Mouse (Mus musculus) heart, embryonic 10.5 days (tissue): ENCODE measurements at regions not wholly inside any gene's neighbourhood (a gene's known extent, or its start where the extent isn't known, plus 50 kb on each side); places are given as distances from the start of the nearest gene placed in this dataset.

Experiments
- DNase-seq: peaks from one replicate; pipeline ENCODE4 v3.0.0-alpha.2; 2017; ENCODE audit warnings: low spot score
- H3K27ac ChIP-seq: fragments of 300-500 bp; sonication (generic); 2 replicates; pipeline ENCODE4 v1.5.1; 2016; ENCODE audit warnings: mild to moderate bottlenecking
- H3K27me3 ChIP-seq: fragments of 300-500 bp; sonication (generic); 2 replicates; pipeline ENCODE4 v1.6.1; 2016; ENCODE audit warnings: mild to moderate bottlenecking; ENCODE audit not compliant: poor library complexity, insufficient read depth, severe bottlenecking
- H3K36me3 ChIP-seq: fragments of 300-500 bp; sonication (generic); 2 replicates; pipeline ENCODE4 v1.6.1; 2016; ENCODE audit warnings: mild to moderate bottlenecking, moderate library complexity
- H3K4me1 ChIP-seq: fragments of 300-500 bp; sonication (generic); 2 replicates; pipeline ENCODE4 v1.6.1; 2016; ENCODE audit warnings: mild to moderate bottlenecking
- H3K4me3 ChIP-seq: fragments of 300-500 bp; sonication (generic); 2 replicates; pipeline ENCODE4 v1.5.1; 2016; ENCODE audit warnings: mild to moderate bottlenecking, moderate library complexity
- H3K9me3 ChIP-seq: fragments of 300-500 bp; sonication (generic); 2 replicates; pipeline ENCODE4 v1.6.1; 2016; ENCODE audit warnings: mild to moderate bottlenecking, moderate library complexity
- WGBS: fragments of 180-500 bp; shearing (Covaris S2); methylation state at CpG from one replicate; pipeline ENCODE4 v1.1.7; 2016; 5-methylcytosine and 5-hydroxymethylcytosine counted together

GRCm38 (mm10) chr7:95959068-95959467 lies 212.0 kb upstream of the Tenm4 start:
- Histone ChIP-seq H3K4me3 (no peak overlapping the region), H3K36me3 (no peaks in the 10 kb centered on the region), H3K9me3 (no peaks in the 10 kb centered on the region), H3K27ac (no peak overlapping the region), H3K27me3 (0 out of 2 replicates have a peak, but pooled peaks cover 4% of the 10 kb centered on the region), H3K4me1 (no peaks in the 10 kb centered on the region)
- DNase-seq = no peak
- 44% methylated on average over 4 of the region's 4 CpGs for WGBS

DNA sequence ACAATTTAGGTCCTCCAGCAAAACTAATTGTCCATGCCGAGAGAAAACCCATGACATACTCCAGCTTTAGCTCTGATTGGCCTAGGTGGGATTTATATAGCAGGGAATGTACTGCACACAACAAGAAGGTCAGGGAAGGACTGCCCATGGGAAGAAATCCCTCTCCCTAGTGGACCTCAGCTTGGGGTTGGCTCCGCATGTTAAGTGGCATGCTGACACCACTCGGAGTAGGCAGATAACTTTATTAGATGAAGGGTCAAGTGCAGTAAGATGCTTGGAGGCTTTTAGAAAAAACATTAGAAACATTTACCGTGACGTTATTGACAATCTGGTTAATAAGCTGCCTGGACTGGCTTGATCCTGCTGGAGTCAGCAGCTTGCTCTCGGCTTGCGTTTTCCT lies 199.2 kb upstream of the Tenm4 start:
- H3K27me3 ChIP-seq = no peaks in the 10 kb centered on the region
- no peak for DNase-seq
- no peaks in the 10 kb centered on the region for H3K4me1 ChIP-seq
- H3K36me3 ChIP-seq = no peaks in the 10 kb centered on the region
- WGBS = 82% methylated on average over 7 of the region's 7 CpGs
- H3K27ac ChIP-seq = no peak overlapping the region
- no peaks in the 10 kb centered on the region for H3K9me3 ChIP-seq
- no peak overlapping the region for H3K4me3 ChIP-seq

DNA sequence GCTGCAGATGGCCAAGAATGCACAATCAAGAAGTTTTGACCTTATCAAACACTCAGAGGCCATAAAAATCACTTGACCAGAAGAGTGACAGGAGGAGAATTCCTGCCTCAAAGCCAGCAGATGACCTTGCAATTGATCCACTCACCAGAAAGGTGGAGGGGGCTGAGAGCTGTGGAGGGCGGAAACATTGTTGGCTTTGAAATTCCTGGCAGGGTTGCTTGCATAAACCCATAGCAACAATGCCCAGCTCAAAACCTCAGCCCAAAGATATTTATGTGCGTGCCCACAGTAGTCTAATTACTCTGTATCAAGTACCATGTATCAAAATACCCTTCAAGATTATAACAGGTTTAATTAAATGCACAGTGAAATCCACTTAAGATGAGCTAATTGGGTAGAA lies 197.0 kb upstream of the Tenm4 start:
- Histone ChIP-seq H3K4me1 (no peaks in the 10 kb centered on the region), H3K27ac (no peak overlapping the region), H3K36me3 (no peaks in the 10 kb centered on the region), H3K9me3 (no peaks in the 10 kb centered on the region), H3K4me3 (no peak overlapping the region), H3K27me3 (no peaks in the 10 kb centered on the region)
- WGBS = 81% methylated on average over 2 of the region's 2 CpGs
- no peak for DNase-seq

DNA sequence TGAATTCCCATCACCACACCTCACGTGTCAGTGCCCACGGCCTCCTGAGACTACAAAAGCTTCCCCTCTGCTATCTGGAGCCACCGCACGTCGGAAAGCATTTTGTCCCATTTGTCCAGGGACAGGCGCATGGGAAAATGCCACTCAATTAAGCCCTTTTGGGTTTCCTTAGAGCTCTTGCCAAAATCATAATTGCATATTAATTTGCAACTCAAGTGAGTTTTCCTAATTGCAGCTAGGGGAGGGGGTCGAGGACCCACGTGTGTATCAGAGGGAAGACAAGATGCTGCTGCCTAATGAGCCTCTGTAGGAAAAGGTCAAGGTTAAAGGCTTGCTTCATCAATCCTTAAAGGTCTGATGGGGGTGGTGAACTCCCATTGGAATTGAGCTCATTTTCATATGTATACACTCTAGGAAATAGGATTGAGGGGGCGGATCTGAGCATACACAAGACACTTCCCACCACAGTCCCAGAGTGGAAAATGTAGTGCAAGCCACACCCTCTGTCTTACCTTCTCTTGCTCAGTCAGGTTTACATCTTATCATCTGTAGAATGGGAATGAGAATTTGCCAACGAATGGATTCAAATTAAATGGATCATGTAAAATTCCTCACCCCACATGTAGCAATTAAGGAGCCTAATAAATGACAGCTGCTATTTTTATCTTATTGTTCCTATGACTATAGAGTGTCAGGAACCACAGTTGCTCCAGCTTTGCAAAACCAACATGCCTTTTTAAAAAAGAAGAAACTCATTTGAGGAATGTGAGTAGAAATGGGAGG lies 179.6 kb upstream of the Tenm4 start:
- Histone ChIP-seq H3K27ac (no peak overlapping the region), H3K9me3 (no peaks in the 10 kb centered on the region), H3K4me3 (no peak overlapping the region), H3K36me3 (no peaks in the 10 kb centered on the region), H3K27me3 (no peaks in the 10 kb centered on the region), H3K4me1 (no peaks in the 10 kb centered on the region)
- 76% methylated on average over 10 of the region's 10 CpGs for WGBS
- no peak for DNase-seq

GRCm38 (mm10) chr7:95992033-95992516 lies 179.0 kb upstream of the Tenm4 start:
- no peak for DNase-seq
- Histone ChIP-seq H3K9me3 (no peaks in the 10 kb centered on the region), H3K27ac (no peak overlapping the region), H3K36me3 (no peaks in the 10 kb centered on the region), H3K27me3 (no peaks in the 10 kb centered on the region), H3K4me3 (no peak overlapping the region), H3K4me1 (no peaks in the 10 kb centered on the region)
- 78% methylated on average over 3 of the region's 3 CpGs for WGBS

DNA sequence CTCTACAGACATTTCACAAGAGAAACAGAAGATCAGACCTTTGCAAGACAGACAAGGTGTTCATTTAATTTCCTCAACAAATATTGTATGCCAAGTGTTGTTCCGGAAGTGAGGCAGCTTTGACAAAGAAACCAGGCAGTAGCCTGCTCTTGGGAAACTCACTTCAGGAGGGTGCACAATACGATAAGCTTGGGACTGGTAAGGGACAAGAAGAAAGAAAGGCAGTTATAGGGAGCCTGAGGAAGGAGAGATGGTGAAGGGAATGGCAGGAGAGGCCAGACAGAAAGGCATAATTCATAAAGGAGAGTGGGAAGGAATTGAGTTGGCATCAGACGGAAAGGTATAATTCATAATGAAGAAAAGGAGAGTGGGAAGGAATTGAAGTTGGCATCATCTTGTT lies 178.5 kb upstream of the Tenm4 start:
- no peaks in the 10 kb centered on the region for H3K4me1 ChIP-seq
- WGBS = 82% methylated on average over 3 of the region's 3 CpGs

DNA sequence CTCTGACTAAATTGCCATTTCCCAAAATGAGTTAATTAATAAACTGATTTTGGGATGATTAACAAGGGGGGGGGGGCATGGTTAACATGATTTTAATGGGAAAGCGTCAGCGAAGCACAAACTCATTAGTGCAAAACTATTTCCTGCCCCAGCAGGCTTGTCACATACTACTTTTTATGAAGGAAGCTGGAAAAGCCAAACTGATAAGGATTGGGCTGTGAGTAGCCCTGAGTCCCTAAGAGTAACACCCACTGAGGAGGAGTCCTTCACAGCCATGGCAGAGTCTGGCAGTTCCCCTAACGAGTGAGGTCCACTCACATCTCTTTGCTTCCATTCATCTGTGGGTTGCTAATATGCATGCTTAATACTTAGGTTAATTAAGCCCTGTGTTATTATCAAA lies 173.9 kb upstream of the Tenm4 start:
- no peak for DNase-seq
- H3K9me3 ChIP-seq = no peaks in the 10 kb centered on the region
- H3K27me3 ChIP-seq = no peaks in the 10 kb centered on the region
- H3K4me1 ChIP-seq = no peaks in the 10 kb centered on the region
- no peak overlapping the region for H3K4me3 ChIP-seq
- WGBS = 78% methylated on average over 3 of the region's 3 CpGs
- H3K36me3 ChIP-seq = no peaks in the 10 kb centered on the region
- H3K27ac ChIP-seq = no peak overlapping the region

More for the DNA sequence above, 178.5 kb upstream of the Tenm4 start:
- Histone ChIP-seq H3K27ac (no peak overlapping the region), H3K9me3 (no peaks in the 10 kb centered on the region), H3K36me3 (no peaks in the 10 kb centered on the region), H3K4me3 (no peak overlapping the region), H3K27me3 (no peaks in the 10 kb centered on the region)
- no peak for DNase-seq

DNA sequence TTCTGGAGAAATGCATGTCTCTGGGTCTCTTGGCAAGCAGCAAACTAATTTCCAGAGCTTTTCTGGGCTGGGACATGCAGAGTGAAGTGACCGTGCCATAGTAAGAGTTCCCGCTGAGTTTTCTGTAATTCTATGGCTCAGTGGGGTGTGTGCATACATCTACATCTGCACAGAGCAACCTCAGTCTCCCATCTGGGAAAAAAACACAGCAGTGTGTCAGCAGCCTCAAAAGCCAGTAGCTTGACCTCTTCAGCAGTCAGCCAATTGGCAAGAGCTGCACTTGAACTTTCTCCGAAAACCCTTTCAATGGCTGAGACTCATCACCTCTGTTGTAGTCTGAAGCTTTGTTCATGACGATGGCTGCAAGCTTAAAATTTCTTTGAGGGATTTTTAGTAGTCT lies 171.9 kb upstream of the Tenm4 start:
- Histone ChIP-seq H3K9me3 (no peaks in the 10 kb centered on the region), H3K4me3 (no peak overlapping the region), H3K27me3 (no peaks in the 10 kb centered on the region), H3K27ac (no peak overlapping the region), H3K36me3 (no peaks in the 10 kb centered on the region), H3K4me1 (no peaks in the 10 kb centered on the region)
- no peak for DNase-seq
- 78% methylated on average over 4 of the region's 4 CpGs for WGBS

DNA sequence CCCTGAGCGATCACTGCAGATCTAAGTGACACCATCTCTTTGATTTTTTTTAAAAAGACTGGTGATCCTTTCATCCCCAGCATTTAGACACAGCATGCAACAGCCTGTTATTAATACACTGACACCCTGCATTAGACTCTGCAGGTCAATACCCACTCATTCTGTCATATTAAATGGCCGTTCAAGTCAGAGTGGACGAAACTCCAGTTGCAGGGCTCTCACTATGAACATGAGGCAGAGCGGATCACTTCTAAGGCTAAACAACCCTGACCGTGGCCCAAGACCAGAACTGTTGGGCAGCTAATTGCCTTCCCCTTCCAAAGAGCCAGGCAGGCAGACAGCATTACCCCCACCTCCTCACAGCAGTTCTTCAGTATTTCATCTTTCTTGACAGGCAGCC lies 168.6 kb upstream of the Tenm4 start:
- H3K36me3 ChIP-seq = no peaks in the 10 kb centered on the region
- H3K4me3 ChIP-seq = no peak overlapping the region
- H3K27ac ChIP-seq = no peak overlapping the region
- no peaks in the 10 kb centered on the region for H3K4me1 ChIP-seq
- H3K9me3 ChIP-seq = no peaks in the 10 kb centered on the region
- 66% methylated on average over 5 of the region's 5 CpGs for WGBS
- H3K27me3 ChIP-seq = no peaks in the 10 kb centered on the region
- no peak for DNase-seq

GRCm38 (mm10) chr7:96006299-96006698 lies 164.7 kb upstream of the Tenm4 start:
- no peaks in the 10 kb centered on the region for H3K27me3 ChIP-seq
- no peaks in the 10 kb centered on the region for H3K4me1 ChIP-seq
- no peaks in the 10 kb centered on the region for H3K9me3 ChIP-seq
- 90% methylated on average over 2 of the region's 2 CpGs for WGBS
- no peaks in the 10 kb centered on the region for H3K36me3 ChIP-seq
- H3K4me3 ChIP-seq = no peak overlapping the region
- DNase-seq = no peak
- H3K27ac ChIP-seq = no peak overlapping the region

DNA sequence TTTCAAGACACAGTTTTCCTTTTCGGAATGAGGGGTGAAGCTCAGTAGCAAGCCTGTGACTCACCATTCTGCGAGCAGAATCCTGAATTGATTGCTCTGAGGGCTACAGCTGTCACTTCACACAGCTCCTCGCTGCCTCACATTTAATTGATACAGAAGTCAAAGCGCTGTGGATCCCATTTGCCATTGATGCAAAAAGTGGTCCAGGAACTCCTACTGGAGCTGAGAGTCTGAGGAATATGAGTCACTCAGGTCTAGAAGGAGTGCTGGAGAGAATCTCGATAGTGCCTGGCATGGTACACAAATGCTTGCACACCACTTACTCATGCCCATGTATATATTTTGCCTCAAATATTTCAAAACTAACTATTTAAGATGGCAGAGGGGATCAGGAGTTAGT lies 158.0 kb upstream of the Tenm4 start:
- Histone ChIP-seq H3K4me3 (no peak overlapping the region), H3K27me3 (no peaks in the 10 kb centered on the region), H3K4me1 (no peaks in the 10 kb centered on the region), H3K36me3 (no peaks in the 10 kb centered on the region), H3K27ac (no peak overlapping the region), H3K9me3 (no peaks in the 10 kb centered on the region)
- DNase-seq = no peak
- 69% methylated on average over 5 of the region's 5 CpGs for WGBS

- H3K27me3 ChIP-seq = no peaks in the 10 kb centered on the region
- no peak overlapping the region for H3K27ac ChIP-seq
- H3K9me3 ChIP-seq = no peaks in the 10 kb centered on the region
- H3K4me1 ChIP-seq = no peaks in the 10 kb centered on the region
- no peak for DNase-seq
- no peaks in the 10 kb centered on the region for H3K36me3 ChIP-seq
- 71% methylated on average over 6 of the region's 6 CpGs for WGBS
- no peak overlapping the region for H3K4me3 ChIP-seq
Measured at GRCm38 (mm10) chr7:96017112-96017884, 153.7 kb upstream of the Tenm4 start.

DNA sequence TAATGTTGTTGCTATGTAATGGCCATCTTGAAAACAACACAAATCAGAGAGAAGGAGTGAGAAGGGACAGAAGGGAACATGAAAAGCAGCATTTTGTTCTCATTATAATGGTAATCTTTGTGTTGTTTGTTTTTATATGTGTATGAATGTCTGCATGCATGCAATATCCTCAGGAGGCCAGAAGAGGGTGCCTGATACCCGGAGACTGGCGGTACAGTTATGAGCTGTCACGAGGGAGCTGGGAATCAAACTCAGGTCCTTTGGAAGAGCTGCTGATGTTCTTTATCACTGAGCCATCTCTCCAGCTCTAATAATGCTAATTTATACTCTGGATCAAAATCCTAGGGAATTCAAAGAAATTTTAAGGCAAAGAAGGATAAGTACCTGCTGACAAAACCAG lies 147.0 kb upstream of the Tenm4 start:
- DNase-seq = no peak
- Histone ChIP-seq H3K27ac (no peak overlapping the region), H3K27me3 (no peaks in the 10 kb centered on the region), H3K4me1 (no peaks in the 10 kb centered on the region), H3K4me3 (no peak overlapping the region), H3K9me3 (no peaks in the 10 kb centered on the region), H3K36me3 (no peaks in the 10 kb centered on the region)
- 97% methylated on average over 3 of the region's 3 CpGs for WGBS
